Mouse (Mus musculus): ENCODE measurements around the gene Trip4. TPM values are rescaled to one million over a fixed set of nuclear protein-coding genes. Genes with fewer than 3 reads are reported as not detected.

Trip4 gene
- total and polyA plus RNA-seq, 3 experiments: 13.4 to 13.5 TPM; not detected in 1

DNA sequence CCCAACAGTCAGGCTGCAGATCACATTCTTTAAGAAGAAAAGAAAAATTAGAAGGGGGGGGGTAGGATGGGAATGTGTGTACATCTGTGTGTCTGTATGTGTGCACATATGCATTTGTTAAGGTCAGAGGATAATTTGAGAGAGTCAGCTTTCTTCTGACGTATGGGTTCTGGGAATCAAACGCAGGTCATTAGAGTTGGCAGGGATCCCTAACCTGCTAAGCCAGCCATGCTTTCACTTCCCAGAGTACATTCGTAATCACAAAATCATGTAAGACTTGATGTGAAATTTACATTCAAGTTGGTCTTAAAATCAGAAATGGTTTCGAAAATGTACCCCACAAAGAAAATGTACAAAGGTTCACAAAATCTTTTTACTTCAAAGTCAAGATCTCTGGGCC, 120.0 kb downstream of the Trip4 start:
- H3K79me2 ChIP-seq (ENCODE audit: control insufficient read depth, insufficient read depth, low read length, poor library complexity): peaks cover 20% of the 10 kb centered on the region
- no peak overlapping the region for H3K9ac ChIP-seq (ENCODE audit: control insufficient read depth, low read depth, low read length, poor library complexity, severe bottlenecking)
- H3K27me3 ChIP-seq (ENCODE audit: control insufficient read depth in 1 of 2, insufficient read depth in 2 of 2, low read length in 2 of 2): no peaks in the 10 kb centered on the region
- peaks cover 16 to 26% of the 10 kb centered on the region in 2 experiments for H3K4me1 ChIP-seq (ENCODE audit: control insufficient read depth in 1 of 2, insufficient read depth in 2 of 2, low read length in 2 of 2)
- no peak overlapping the region for H3K4me3 ChIP-seq (ENCODE audit: control insufficient read depth in 1 of 2, insufficient read depth in 1 of 2, low read depth in 2 of 2, low read length in 2 of 2)
- H3K27ac ChIP-seq (ENCODE audit: control insufficient read depth, low read depth, low read length): no peak overlapping the region
- TF ChIP-seq EP300 (IDR thresholded peaks at IDR 0.05; ENCODE audit: low read depth in 1 of 2, low read length in 2 of 2) (no peak), USF2 (IDR thresholded peaks at IDR 0.05; ENCODE audit: borderline replicate concordance in 1 of 2, insufficient read depth in 1 of 2, low read depth in 1 of 2, low read length in 2 of 2) (no peak)
- peaks cover 0 to 31% of the 10 kb centered on the region in 2 experiments; a peak in 3 of 4 replicates for H3K36me3 ChIP-seq (ENCODE audit: control insufficient read depth in 1 of 2, insufficient read depth in 2 of 2, low read length in 2 of 2)
- no peak for DNase-seq (ENCODE audit: low read depth, low spot score)
- no peaks in the 10 kb centered on the region for H3K9me3 ChIP-seq (replicated peaks; ENCODE audit: insufficient read depth, low read length)

DNA sequence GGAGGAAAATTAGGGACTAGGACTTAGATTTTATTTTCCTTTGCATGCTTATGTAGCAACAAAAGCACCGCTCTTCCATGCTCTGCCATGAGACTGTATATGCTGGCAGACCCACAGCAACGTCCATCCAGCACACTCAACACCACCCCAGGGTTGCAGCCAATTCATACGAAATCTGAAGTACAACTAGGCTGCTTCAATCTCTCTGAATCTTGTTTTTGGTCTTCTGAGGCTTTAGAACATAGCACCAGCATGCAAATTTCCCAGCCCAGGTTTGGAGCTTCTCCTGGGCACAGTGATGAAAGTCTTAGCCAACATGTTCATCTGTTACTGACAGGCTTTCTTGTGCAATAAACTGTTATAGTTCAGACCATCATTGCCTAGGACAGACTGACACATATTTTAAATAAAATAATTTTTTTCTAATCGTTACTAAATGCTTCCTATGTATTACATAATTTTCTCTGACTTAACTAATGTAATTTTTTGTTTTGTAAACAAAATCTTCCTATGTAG, 120.7 kb downstream of the Trip4 start:
- Histone ChIP-seq H3K27ac (ENCODE audit: control insufficient read depth, low read depth, low read length) (peak overlapping the region; percentile 23; the same call in 1 of the 2 replicates), H3K4me3 (ENCODE audit: control insufficient read depth in 1 of 2, insufficient read depth in 1 of 2, low read depth in 2 of 2, low read length in 2 of 2) (no peak overlapping the region), H3K27me3 (ENCODE audit: control insufficient read depth in 1 of 2, insufficient read depth in 2 of 2, low read length in 2 of 2) (no peaks in the 10 kb centered on the region), H3K9ac (ENCODE audit: control insufficient read depth, low read depth, low read length, poor library complexity, severe bottlenecking) (no peak overlapping the region), H3K36me3 (ENCODE audit: control insufficient read depth in 1 of 2, insufficient read depth in 2 of 2, low read length in 2 of 2) (peaks cover 0 to 31% of the 10 kb centered on the region in 2 experiments; a peak in 3 of 4 replicates), H3K79me2 (ENCODE audit: control insufficient read depth, insufficient read depth, low read length, poor library complexity) (peaks cover 20% of the 10 kb centered on the region), H3K4me1 (ENCODE audit: control insufficient read depth in 1 of 2, insufficient read depth in 2 of 2, low read length in 2 of 2) (peaks cover 16 to 26% of the 10 kb centered on the region in 2 experiments), H3K9me3 (replicated peaks; ENCODE audit: insufficient read depth, low read length) (no peaks in the 10 kb centered on the region)
- no peak for DNase-seq (ENCODE audit: low read depth, low spot score)
- TF ChIP-seq ZMIZ1 (IDR thresholded peaks at IDR 0.05; ENCODE audit: low read depth, low read length) (no peak), HCFC1 (IDR thresholded peaks at IDR 0.05; ENCODE audit: low read depth, low read length) (no peak), MEF2A (IDR thresholded peaks at IDR 0.05; ENCODE audit: extremely low read depth, insufficient replicate concordance, low read depth, low read length, poor library complexity, severe bottlenecking) (no peak), ETS1 (IDR thresholded peaks at IDR 0.05; ENCODE audit: low read depth, low read length) (no peak), ZKSCAN1 (IDR thresholded peaks at IDR 0.05; ENCODE audit: low read depth, low read length) (no peak), MYC (IDR thresholded peaks at IDR 0.05; ENCODE audit: low read depth, low read length) (no peak), ZNF384 (IDR thresholded peaks at IDR 0.05; ENCODE audit: low read depth, low read length) (no peak)

- H3K36me3 ChIP-seq (ENCODE audit: control insufficient read depth in 1 of 2, insufficient read depth in 2 of 2, low read length in 2 of 2): peaks cover 0 to 31% of the 10 kb centered on the region in 2 experiments; a peak in 2 of 4 replicates
- no peaks in the 10 kb centered on the region for H3K27me3 ChIP-seq (ENCODE audit: control insufficient read depth in 1 of 2, insufficient read depth in 2 of 2, low read length in 2 of 2)
- H3K9me3 ChIP-seq (replicated peaks; ENCODE audit: insufficient read depth, low read length): no peaks in the 10 kb centered on the region
- H3K9ac ChIP-seq (ENCODE audit: control insufficient read depth, low read depth, low read length, poor library complexity, severe bottlenecking): no peak overlapping the region
- peaks cover 16 to 26% of the 10 kb centered on the region in 2 experiments for H3K4me1 ChIP-seq (ENCODE audit: control insufficient read depth in 1 of 2, insufficient read depth in 2 of 2, low read length in 2 of 2)
- no peak overlapping the region; the same call in 1 of the 2 replicates for H3K27ac ChIP-seq (ENCODE audit: control insufficient read depth, low read depth, low read length)
- no peak overlapping the region for H3K4me3 ChIP-seq (ENCODE audit: control insufficient read depth in 1 of 2, insufficient read depth in 1 of 2, low read depth in 2 of 2, low read length in 2 of 2)
- H3K79me2 ChIP-seq (ENCODE audit: control insufficient read depth, insufficient read depth, low read length, poor library complexity): peaks cover 21% of the 10 kb centered on the region
- peak; percentile 93 for DNase-seq (ENCODE audit: low read depth, low spot score)
- TF ChIP-seq POLR2A (IDR thresholded peaks at IDR 0.05; ENCODE audit: control insufficient read depth in 1 of 2, insufficient read depth in 1 of 2, low read depth in 1 of 2, low read length in 2 of 2, poor library complexity in 1 of 2) (no peak), SIN3A (IDR thresholded peaks at IDR 0.05; ENCODE audit: low read length) (peak; percentile 86), ETS1 (IDR thresholded peaks at IDR 0.05; ENCODE audit: low read depth, low read length) (peak; percentile 87), UBTF (IDR thresholded peaks at IDR 0.05; ENCODE audit: borderline replicate concordance, insufficient read depth, low read depth, low read length) (peak; percentile 82; the same call in 1 of the 2 replicates), SMC3 (IDR thresholded peaks at IDR 0.05; ENCODE audit: low read depth, low read length) (no peak), RAD21 (IDR thresholded peaks at IDR 0.05; ENCODE audit: low read depth, low read length) (no peak), E2F4 (IDR thresholded peaks at IDR 0.05; ENCODE audit: borderline replicate concordance, low read depth, low read length) (no peak), GABPA (IDR thresholded peaks at IDR 0.05; ENCODE audit: low read depth, low read length) (no peak), MAX (IDR thresholded peaks at IDR 0.05; ENCODE audit: low read length) (peak; percentile 36; the same call in 1 of the 2 replicates), BHLHE40 (IDR thresholded peaks at IDR 0.05; ENCODE audit: borderline replicate concordance, low read depth, low read length) (peak; percentile 8; the same call in 1 of the 2 replicates), MXI1 (IDR thresholded peaks at IDR 0.05; ENCODE audit: low read depth, low read length) (peak; percentile 79; the same call in 1 of the 2 replicates), CTCF (IDR thresholded peaks at IDR 0.05 in 2 of 3, conservative IDR thresholded peaks at IDR 0.05 in 1 of 3; ENCODE audit: control insufficient read depth in 1 of 3, insufficient read depth in 1 of 3, low read depth in 2 of 3, low read length in 3 of 3, poor library complexity in 1 of 3, severe bottlenecking in 1 of 3) (no peak), ZKSCAN1 (IDR thresholded peaks at IDR 0.05; ENCODE audit: low read depth, low read length) (no peak), ELF1 (IDR thresholded peaks at IDR 0.05; ENCODE audit: low read depth, low read length) (peak; percentile 50; the same call in 1 of the 2 replicates), JUND (IDR thresholded peaks at IDR 0.05; ENCODE audit: low read depth, low read length) (no peak), ZNF384 (IDR thresholded peaks at IDR 0.05; ENCODE audit: low read depth, low read length) (peak; percentile 87)
Observed at GRCm38 (mm10) chr9:65786885-65787787, 121.5 kb downstream of the Trip4 start.
